Mouse (Mus musculus) kidney, adult 11 months (tissue): ENCODE data around the gene Olr1.
A peak's percentile ranks its signal among the peaks of the same experiment; 100 is the strongest.
"Not testable (repeated sequence)": the region's sequence is repeated elsewhere in the genome, so short reads cannot be mapped to it uniquely, and the experiment has no call there.

Experiments used
- DNase-seq: peaks from one replicate; pipeline ENCODE4 v3.0.0; 2022

Olr1 gene

DNA sequence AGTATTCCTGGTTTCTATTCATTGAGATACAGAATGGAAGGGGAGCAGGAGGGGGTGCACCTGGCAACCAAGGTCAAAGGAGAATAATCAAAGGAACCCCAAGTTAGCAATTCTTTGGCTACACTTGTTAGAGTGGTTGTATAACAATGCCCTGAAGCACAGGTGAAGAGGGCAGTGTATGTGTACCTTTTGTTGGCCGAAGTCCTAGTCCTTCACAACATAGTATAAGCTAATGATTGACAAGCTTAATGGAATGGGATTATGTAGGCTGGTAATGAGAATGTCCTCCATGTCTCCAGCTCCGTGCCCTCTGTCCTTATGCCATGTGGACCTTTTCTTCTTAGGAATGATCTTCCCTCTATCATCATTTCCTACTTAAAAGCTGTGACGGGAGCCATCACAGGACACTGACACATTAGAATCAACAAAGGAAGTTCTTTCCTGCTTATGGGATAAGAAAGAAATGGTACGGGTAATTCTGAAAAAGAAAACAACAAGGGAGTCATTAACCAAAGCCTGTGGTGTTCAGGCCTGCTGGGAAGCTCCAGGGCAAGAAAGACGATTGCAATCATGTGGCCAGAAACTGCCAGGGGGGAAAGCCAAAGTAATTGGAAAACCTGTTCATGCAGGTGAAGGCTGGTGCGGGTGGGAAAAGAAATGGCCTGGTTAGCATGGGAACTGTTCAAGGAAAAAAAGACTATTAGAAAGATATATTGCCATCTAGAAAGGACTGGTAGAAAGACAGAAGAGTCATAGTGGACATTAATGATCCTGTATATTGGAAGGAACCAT lies 3.4 kb upstream of the Olr1 start:
- DNase-seq = peak; percentile 72

DNA sequence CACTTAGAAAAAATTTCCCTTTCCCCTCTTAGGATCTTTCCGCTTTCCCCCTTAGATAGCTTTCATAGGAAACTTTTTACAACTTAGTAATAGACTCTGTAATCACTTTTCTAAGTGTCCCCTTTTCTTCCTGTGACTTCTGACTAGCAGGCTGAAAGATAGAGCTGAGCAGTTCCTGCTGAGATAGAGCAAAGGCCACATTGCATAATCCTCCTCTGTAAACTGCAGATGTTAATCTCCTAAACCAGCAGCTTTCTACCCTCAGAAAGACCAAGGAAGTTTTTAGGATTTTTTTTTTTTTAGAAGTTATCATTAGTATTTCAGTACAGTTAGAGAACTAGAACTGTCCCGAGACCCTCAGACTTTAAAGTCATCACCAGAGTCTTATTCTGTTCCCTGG lies 3.5 kb downstream of the Olr1 start:
- no peak for DNase-seq

DNA sequence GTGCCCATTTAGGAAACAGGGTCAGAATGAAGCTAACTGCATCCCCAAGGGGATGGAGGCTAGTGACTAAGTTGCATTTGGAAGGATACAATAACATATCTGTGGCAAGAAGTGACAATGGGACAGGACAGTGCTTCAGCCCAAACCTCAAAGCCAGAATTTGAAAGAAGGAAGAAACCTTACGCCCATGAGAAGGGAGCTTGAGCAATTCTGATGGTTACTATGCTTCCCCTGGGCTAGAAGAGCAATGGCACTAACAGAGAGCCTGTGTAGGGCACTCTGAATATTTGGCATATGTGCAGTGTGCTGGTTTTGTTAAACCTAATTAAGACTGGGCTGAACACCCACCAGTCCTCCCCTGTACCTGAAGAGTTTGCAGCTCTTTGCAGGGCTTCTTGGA lies 7.4 kb downstream of the Olr1 start:
- not testable (repeated sequence) for DNase-seq

DNA sequence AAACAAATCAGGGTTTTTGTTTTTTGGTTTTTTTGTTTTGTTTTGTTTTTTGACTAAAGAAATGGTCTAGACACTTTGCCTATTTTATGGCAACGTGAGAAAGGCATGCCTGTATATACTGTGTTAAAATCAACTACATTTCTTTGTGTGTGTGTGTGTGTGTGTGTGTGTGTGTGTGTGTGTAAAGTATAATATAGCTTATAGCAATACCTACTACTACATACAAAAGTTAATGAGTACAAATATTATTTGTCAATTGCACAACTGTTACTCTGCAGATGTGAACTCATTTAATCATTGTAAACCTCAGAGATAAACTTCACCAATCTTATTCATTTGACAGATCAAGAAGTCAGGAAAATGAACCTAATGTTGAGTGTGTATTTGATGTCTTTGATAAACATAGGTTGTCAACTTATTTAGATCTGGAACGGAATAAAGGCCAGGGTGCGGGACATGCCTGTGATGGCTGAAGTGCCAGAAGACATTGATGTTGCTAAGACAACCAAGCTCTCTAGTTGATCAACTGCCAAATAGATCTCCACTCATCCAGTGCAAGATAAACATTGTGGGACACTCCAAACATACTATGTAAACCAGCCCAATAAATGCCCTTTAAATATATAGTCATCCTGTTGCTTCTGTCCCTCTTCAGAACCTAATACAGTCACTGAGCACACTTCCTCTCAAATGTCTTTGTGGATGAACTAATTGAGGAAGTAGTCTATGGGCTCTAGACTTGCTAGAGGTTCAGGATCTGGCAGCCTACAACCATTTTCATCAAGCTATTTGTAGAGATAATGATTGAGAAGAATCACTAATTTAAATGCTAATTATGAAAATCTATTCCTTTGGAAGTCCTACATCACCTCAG lies 9.4 kb downstream of the Olr1 start:
- no peak for DNase-seq

DNA sequence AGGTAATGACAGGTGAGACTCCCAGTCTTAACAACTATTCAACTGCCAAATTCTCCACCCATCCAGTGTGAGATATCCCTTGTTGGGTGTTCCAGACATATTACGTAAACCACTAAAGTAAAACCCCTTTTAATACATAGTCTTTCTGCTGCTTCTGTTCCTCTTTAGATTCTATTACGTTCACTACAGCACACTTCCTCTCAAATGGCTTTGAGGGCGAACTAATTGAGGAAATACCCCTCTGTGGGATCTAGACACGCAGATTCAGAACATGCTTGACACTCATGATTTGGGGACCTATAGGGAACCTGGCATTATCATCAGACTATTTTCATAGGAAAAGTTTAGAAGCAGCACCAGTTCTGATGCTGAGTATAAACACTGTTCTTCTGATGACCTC lies 12.0 kb downstream of the Olr1 start:
- DNase-seq = no peak

DNA sequence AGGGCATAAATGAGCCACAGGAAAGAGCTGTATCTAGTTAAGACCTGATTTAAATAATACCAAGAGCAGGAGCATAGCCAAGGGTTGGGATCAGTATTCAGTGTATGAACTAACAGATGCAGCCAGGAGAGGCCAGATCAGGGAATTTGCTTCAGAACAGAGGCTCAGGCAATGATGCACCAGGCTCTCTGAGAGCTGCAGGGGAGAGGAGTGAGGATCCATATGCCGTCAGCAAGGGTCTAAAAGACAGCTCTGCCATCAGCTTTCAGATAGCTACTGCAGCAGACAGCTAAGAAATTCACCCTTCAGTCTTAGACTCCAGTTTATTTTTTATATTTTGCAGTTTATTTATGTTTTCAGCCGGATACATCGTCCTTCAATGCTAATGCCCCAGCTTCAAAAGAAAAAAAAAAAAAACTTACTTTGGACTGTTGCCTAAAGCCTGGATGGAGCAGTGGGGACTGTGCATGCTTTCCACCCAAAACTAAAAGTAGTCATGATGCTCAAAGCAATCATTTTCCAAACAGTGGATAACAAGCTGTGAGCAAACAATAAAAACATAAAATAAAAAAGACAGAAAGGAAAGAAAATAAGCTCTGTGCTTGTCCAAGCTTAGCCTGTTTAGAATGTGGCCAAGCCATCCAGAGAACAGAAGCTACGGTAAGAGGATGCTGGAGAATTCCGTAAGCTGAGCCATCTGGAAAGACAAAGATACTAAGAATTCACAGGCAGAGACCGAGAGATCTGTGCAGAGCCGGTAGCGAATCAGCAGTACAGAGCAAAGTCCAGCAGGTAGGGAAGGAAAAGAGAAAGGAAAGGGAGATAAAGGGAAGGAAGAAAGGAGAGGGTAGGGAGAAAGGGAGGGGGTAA lies 26.6 kb downstream of the Olr1 start:
- no peak for DNase-seq

DNA sequence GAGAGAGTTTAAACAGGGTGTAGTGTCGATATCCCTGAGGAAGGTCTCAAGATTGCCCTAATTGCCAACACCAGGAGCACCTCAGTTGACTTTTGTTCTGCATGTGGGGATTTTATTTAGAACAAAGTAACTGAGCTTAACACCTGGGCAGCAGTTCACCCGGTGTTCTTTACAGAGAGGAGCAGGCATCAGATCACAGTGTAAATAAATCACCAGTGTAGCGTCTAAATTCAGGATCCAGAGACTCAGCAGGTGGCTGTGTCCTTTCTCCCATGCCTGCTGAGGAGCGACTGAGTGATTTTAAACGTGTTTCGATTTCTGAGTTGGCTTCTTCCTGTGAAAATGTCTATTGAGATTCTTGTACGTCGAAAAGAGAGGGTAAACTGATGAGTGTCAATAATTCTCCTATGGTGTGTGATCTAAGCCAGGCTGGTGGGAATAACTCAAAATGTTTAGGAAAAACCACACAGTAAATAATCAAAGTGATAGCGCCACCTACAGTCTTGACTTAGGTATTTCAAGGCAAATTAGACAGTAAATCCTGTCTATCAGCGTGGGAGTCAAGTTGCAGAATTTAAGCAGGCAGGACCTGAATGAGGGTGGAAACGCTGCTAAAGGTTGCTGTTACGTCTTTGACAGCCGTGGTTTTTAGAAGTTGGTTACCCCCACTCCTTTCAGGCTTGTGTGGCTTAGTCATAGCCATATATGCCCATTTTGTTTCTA lies 30.4 kb downstream of the Olr1 start:
- peak; percentile 19 for DNase-seq

DNA sequence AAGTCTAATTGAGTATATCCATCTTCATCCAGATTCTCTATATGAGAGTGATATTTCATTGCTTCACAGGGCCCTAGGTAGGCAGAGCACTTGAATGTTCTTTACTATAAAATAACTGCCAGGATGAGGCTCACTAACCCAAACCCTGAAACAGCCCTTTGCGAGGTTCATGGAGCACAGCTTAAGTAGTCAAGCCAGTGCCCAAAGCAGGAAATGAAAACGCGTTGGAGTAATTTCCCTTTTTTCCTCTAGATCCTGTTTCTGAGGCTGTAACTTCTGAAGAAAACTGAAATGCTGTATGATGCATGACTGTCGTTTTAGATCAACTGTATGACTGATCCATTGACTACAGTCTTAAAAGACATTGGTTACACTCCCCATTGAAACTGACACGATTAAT lies 34.3 kb downstream of the Olr1 start:
- DNase-seq = no peak

DNA sequence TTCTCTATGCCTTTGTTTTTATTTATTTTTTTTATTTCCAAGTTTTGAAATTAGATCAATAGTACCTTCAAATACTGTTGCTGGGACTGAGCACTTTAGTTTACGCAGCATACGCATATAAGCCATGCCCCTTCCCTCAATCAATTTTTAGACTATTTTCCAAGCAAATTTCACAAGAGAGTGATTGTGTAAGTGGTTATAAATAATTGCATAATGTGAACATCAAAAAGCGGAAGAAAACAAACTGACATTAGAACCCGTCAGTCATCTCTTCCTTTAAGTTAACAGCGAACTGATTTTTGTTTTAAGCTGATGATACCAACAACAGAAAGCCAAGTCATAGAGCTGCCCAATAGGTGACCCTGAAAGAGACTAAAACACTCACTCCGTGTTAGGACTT lies 35.6 kb downstream of the Olr1 start:
- no peak for DNase-seq

DNA sequence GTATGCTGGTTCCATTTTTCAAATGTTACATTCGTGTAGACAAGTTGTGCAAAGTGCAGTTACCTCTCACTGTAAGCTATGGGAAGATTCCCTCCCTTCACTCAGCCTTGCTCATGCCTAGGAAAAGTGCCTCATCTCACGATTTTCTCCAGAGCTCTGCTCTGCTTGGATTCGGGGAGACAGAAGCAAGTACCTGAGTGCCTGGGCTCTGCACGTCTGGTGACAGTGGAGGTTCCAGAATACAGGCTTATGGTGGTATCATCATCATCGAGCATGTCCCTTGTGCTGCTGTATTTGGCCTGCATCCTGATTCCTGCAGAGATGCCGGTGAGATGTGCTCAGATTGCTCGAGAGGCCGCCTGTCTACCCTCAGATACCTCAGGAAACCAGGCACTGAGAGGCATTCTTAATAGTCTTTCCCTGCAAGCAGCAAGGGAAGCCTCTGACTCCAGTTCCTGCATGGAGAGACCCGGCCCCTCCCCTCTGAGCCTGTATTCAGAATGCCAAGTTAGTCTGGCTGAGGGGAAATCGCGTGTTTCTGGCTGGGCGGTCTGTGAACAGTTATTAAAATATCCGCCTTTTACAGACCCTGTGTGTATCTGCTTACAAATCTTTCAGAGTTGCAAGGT lies 55.4 kb downstream of the Olr1 start, which contains the start of gene Clec1a:
Gene Clec1a (minus strand): TSS at position 590 of the 629 bp plus-strand sequence.
- peak; percentile 39 for DNase-seq

DNA sequence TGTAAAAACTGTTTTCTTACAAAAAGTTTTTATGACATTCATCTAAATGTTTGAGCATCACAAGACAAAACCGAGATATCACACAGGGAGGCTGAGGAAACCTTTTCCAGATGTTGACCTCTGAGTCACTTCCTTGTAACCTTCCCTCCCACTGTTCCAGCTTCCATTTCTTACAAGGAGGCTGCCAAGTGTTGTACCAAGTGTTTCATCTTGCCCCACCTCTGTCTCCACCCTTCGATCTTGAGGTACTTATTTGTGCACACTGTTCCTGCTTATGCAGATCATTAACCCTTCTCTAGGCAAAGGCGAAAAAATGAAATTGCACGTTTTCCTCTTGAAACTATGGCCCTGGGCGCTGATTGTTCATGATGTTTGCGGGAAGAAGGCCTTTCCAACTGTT lies 57.2 kb downstream of the Olr1 start:
- DNase-seq = no peak

DNA sequence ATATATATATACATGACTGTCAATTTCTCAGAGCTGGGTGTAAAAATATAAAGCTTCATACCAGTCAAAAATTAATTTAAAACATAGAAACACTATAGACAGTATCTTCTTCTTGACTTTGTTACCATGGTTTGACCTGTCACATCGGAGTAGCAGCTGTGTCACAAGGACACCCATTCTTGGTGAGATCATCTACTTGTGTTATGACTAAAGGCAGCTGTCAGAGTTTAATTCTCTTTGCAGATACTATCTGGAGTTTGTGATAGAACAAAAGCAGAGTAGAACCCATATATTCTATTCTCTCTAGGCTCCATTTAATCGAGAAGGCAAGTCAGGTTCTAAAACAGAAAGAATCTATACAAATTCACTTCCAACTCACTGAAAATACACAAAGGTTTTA lies 68.9 kb downstream of the Olr1 start:
- no peak for DNase-seq

DNA sequence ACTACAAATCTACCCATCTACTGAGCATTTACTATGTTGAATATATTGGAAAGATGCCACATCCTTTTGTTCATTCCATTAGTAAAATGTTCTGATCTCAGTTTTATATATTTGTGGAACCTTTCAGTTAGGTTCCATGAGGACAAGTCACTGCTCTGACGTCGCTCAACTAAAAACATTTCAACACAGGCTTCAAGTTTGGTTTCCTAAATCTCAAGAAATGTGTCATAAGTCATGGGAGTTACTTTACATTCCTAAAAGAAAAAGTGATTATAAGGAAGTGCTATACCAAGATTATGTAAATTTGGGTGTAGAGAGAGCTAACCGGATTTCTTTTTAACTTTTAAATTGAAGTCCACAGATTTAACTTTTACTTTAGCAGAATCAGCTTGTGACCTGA lies 70.9 kb downstream of the Olr1 start:
- DNase-seq = no peak
